Mouse (Mus musculus) stomach, embryonic 15.5 days (tissue): Measurements from ENCODE around the gene Zfp820. TPM values are rescaled to one million over a fixed set of nuclear protein-coding genes. Genes with fewer than 3 reads are reported as not detected.
"Not testable (repeated sequence)": the region's sequence is repeated elsewhere in the genome, so short reads cannot be mapped to it uniquely, and the experiment has no call there.

Experiments
- ATAC-seq: fragments of 200-750 bp; cut with Nextera tagmentation; 2 replicates; pipeline ENCODE4 v1.8.0; 2017; ENCODE audit warnings: low read depth, moderate number of reproducible peaks, moderate TSS enrichment; ENCODE audit not compliant: insufficient read depth, low FRiP score
- H3K27ac ChIP-seq: fragments of 300-500 bp; sonication (generic); 2 replicates; pipeline ENCODE4 v1.5.1; 2015; ENCODE audit warnings: mild to moderate bottlenecking, inconsistent platforms
- H3K27me3 ChIP-seq: fragments of 300-500 bp; sonication (generic); replicated peaks from 2 replicates; pipeline ENCODE4 v1.6.1; 2015; ENCODE audit warnings: inconsistent platforms
- H3K36me3 ChIP-seq: fragments of 300-500 bp; sonication (generic); 2 replicates; pipeline ENCODE4 v1.6.1; 2015; ENCODE audit warnings: inconsistent platforms
- H3K4me1 ChIP-seq: fragments of 300-500 bp; sonication (generic); 2 replicates; pipeline ENCODE4 v1.6.1; 2015; ENCODE audit warnings: inconsistent platforms
- H3K4me2 ChIP-seq: fragments of 300-500 bp; sonication (generic); 2 replicates; pipeline ENCODE4 v1.6.1; 2015; ENCODE audit warnings: mild to moderate bottlenecking, inconsistent platforms
- H3K4me3 ChIP-seq: fragments of 300-500 bp; sonication (generic); replicated peaks from 2 replicates; pipeline ENCODE4 v1.5.1; 2015; ENCODE audit warnings: inconsistent platforms
- H3K9ac ChIP-seq: fragments of 300-500 bp; sonication (generic); 2 replicates; pipeline ENCODE4 v1.6.1; 2015; ENCODE audit warnings: inconsistent platforms
- H3K9me3 ChIP-seq: fragments of 300-500 bp; sonication (generic); 2 replicates; pipeline ENCODE4 v1.6.1; 2016; ENCODE audit warnings: inconsistent platforms
- WGBS: fragments of 180-500 bp; shearing (Covaris S2); methylation state at CpG from one replicate; pipeline ENCODE4 v1.1.7; 2015; 5-methylcytosine and 5-hydroxymethylcytosine counted together
- polyA plus RNA-seq: library from polyadenylated mRNA; unstranded; fragments of >200 nt; fragmentation: Nextera tagmentation; extraction: Ambion mirVana; gene quantifications from 2 replicates; pipeline ENCODE4 v1.2.1, GENCODE M21; 2015

The Zfp820 gene
- polyA plus RNA-seq = 7.0 and 7.3 TPM in 2 replicates

- 2% methylated on average over 22 of the region's 22 CpGs for WGBS
- peak within 1 kb of the TSS; percentile 76 for H3K4me3 ChIP-seq
- H3K36me3 ChIP-seq = no peaks in the 10 kb centered on the region
- no peaks in the 10 kb centered on the region for H3K9me3 ChIP-seq
- H3K27ac ChIP-seq = peak within 1 kb of the TSS; percentile 83
- ATAC-seq = peak; percentile 99
- H3K4me1 ChIP-seq = no peaks in the 10 kb centered on the region
- peak within 1 kb of the TSS; percentile 65 for H3K9ac ChIP-seq
- peak within 1 kb of the TSS; percentile 53 for H3K4me2 ChIP-seq
- no peaks in the 10 kb centered on the region for H3K27me3 ChIP-seq
Measured at GRCm38 (mm10) chr17:21845545-21846321, at the start of gene Zfp820. Gene Zfp820, minus strand, starts transcription at chr17:21845772.

GRCm38 (mm10) chr17:21871256-21871655, 25.7 kb upstream of the Zfp820 start:
- Histone ChIP-seq H3K27ac (no peak overlapping the region), H3K9me3 (no peaks in the 10 kb centered on the region), H3K4me3 (no peak overlapping the region), H3K4me1 (no peaks in the 10 kb centered on the region), H3K9ac (no peak overlapping the region), H3K36me3 (no peaks in the 10 kb centered on the region), H3K4me2 (no peak overlapping the region), H3K27me3 (no peaks in the 10 kb centered on the region)
- 64% methylated on average over 1 of the region's 1 CpGs for WGBS
- ATAC-seq = no peak

- not testable (repeated sequence) for H3K9ac ChIP-seq, H3K4me3 ChIP-seq, H3K27ac ChIP-seq, H3K4me1 ChIP-seq, H3K36me3 ChIP-seq, H3K27me3 ChIP-seq, H3K4me2 ChIP-seq, H3K9me3 ChIP-seq
- whole genome bisulfite sequencing = 91% methylated on average over 8 of the region's 8 CpGs
- ATAC-seq = 0 out of 2 replicates have a peak, but pooled peaks have one; percentile 14
Measured at GRCm38 (mm10) chr17:21846322-21846582, 680 bp upstream of the Zfp820 start.

GRCm38 (mm10) chr17:21838510-21838909, 7.1 kb downstream of the Zfp820 start:
- H3K9me3 ChIP-seq = no peaks in the 10 kb centered on the region
- no peaks in the 10 kb centered on the region for H3K27me3 ChIP-seq
- H3K4me2 ChIP-seq = no peak overlapping the region
- no peaks in the 10 kb centered on the region for H3K4me1 ChIP-seq
- H3K27ac ChIP-seq = no peak overlapping the region
- H3K36me3 ChIP-seq = no peaks in the 10 kb centered on the region; the same call in 1 of the 2 replicates
- no peak overlapping the region for H3K9ac ChIP-seq
- 57% methylated on average over 2 of the region's 2 CpGs for WGBS
- H3K4me3 ChIP-seq = no peak overlapping the region
- ATAC-seq = no peak

GRCm38 (mm10) chr17:21801373-21801772, 44.2 kb downstream of the Zfp820 start:
- not testable (repeated sequence) for H3K36me3 ChIP-seq, H3K4me2 ChIP-seq, H3K4me1 ChIP-seq, H3K27ac ChIP-seq, ATAC-seq, H3K4me3 ChIP-seq, H3K9ac ChIP-seq, H3K9me3 ChIP-seq, H3K27me3 ChIP-seq
- 41% methylated on average over 19 of the region's 19 CpGs for WGBS

- Histone ChIP-seq H3K9me3 (no peaks in the 10 kb centered on the region), H3K9ac (no peak overlapping the region), H3K27ac (no peak overlapping the region), H3K4me3 (no peak overlapping the region), H3K4me1 (no peaks in the 10 kb centered on the region), H3K4me2 (no peak overlapping the region), H3K36me3 (no peaks in the 10 kb centered on the region), H3K27me3 (no peaks in the 10 kb centered on the region)
- WGBS = 70% methylated on average over 4 of the region's 4 CpGs
- ATAC-seq = no peak
Measured at GRCm38 (mm10) chr17:21792256-21792655, 53.3 kb downstream of the Zfp820 start.

GRCm38 (mm10) chr17:21770336-21770735, 75.2 kb downstream of the Zfp820 start:
- no peak for ATAC-seq
- Histone ChIP-seq H3K9ac (no peak overlapping the region), H3K4me2 (no peak overlapping the region), H3K27ac (no peak overlapping the region), H3K4me3 (no peak overlapping the region), H3K36me3 (no peaks in the 10 kb centered on the region), H3K9me3 (no peaks in the 10 kb centered on the region), H3K4me1 (no peaks in the 10 kb centered on the region), H3K27me3 (no peaks in the 10 kb centered on the region)
- WGBS = 81% methylated on average over 2 of the region's 2 CpGs

Other genes starting within 250 kb of the Zfp820 start
- 4.2 TPM in 2 replicates for gene Zfp983, start 195.1 kb downstream of the Zfp820 start, polyA plus RNA-seq
- 4.7 and 8.0 TPM in 2 replicates for gene Gm10226, start 153.9 kb downstream of the Zfp820 start, polyA plus RNA-seq
- 10.1 and 10.9 TPM in 2 replicates for gene Zfp760, start 138.0 kb downstream of the Zfp820 start, polyA plus RNA-seq
- 5.9 and 6.1 TPM in 2 replicates for gene Zfp229, start 115.0 kb downstream of the Zfp820 start, polyA plus RNA-seq
- gene Zfp995, start 64.2 kb upstream of the Zfp820 start, polyA plus RNA-seq = 8.3 and 9.5 TPM in 2 replicates
- gene Zfp942, start 116.7 kb upstream of the Zfp820 start, polyA plus RNA-seq = 19.8 and 21.3 TPM in 2 replicates
- 16.7 and 17.3 TPM in 2 replicates for gene Zfp943, start 116.8 kb upstream of the Zfp820 start, polyA plus RNA-seq